10 mouse cellular contexts compared by ENCODE assay signal in the genomic region with DNA sequence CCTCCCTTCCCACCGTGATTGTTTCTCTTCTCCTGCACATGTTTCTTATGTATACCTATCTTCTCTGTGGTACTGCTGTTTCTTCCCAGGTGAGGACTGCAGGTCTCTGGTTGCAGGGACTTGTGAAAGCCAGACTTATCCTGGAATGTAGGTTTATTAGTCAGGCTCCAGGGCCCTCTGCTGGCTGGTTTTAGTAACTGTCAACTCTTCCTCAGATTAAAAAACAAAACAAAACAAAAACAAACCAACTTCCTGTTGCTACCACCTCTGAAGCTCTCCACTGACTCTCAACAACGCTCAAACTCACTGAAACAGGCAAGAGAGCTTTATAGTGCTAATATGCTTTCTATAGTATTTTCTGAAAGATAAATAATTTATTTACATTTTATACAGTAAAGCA.
DNase-seq lines count a peak whose midpoint lies in the region; ATAC-seq lines count a peak whose summit lies in the region.
"Had no signal": no experiment of that assay in that cellular context is flagged by ENCODE, and none has a peak within 500 bp of the region (broad histone marks: within the 10 kb centered on the region; RNA-seq: fewer than 3 reads in every experiment).

No protein-coding gene starts in this region.

- H3K4me3 ChIP-seq in hindbrain, embryonic 11.5 days (ENCODE audit: low read depth, low read length) = no peak overlapping the region
- H3K4me3 ChIP-seq in hindbrain, embryonic 12.5 days = no peak overlapping the region
- no peak overlapping the region for H3K4me3 ChIP-seq in heart, embryonic 10.5 days

- H3K27ac ChIP-seq in hindbrain, embryonic 11.5 days (ENCODE audit: low read depth, low read length) = no peak overlapping the region
- H3K27ac ChIP-seq in hindbrain, embryonic 12.5 days = no peak overlapping the region
- H3K27ac ChIP-seq in heart, embryonic 10.5 days = no peak overlapping the region

- H3K9ac ChIP-seq in hindbrain, embryonic 11.5 days (ENCODE audit: low read depth, low read length) = no peak overlapping the region
- H3K9ac ChIP-seq in hindbrain, embryonic 12.5 days = no peak overlapping the region

- H3K4me2 ChIP-seq in hindbrain, embryonic 11.5 days (replicated peaks; ENCODE audit: low read depth, low read length) = no peak overlapping the region
- H3K4me2 ChIP-seq in hindbrain, embryonic 12.5 days (replicated peaks) = no peak overlapping the region

- no peaks in the 10 kb centered on the region for H3K9me3 ChIP-seq in hindbrain, embryonic 11.5 days (ENCODE audit: control insufficient read depth, low read length)
- no peaks in the 10 kb centered on the region for H3K9me3 ChIP-seq in hindbrain, embryonic 12.5 days (replicated peaks)
- no peaks in the 10 kb centered on the region for H3K9me3 ChIP-seq in heart, embryonic 10.5 days

- DNase-seq in hindbrain, embryonic 11.5 days (ENCODE audit: low spot score) = peak; percentile 38
- DNase-seq in 3134 (ENCODE audit: extremely low read depth, insufficient read length, low spot score) (peak; percentile 22), ES-CJ7 (ENCODE audit: low read depth, low spot score) (peak; percentile 52)
- DNase-seq in kidney, postnatal 14 days = peak; percentile 42
- DNase-seq in frontal cortex, adult 2 months (ENCODE audit: extremely low spot score in 1 of 2, low spot score in 1 of 2) = no peak
- no peak for DNase-seq in heart, embryonic 10.5 days (ENCODE audit: low spot score)
- DNase-seq: gastrocnemius, postnatal 36 days; layer of hippocampus, adult 9-11 months had no signal

- no peaks in the 10 kb centered on the region for H3K36me3 ChIP-seq in hindbrain, embryonic 11.5 days (ENCODE audit: control insufficient read depth, insufficient read depth, low read length)
- 0 out of 2 replicates have a peak, but pooled peaks cover 13% of the 10 kb centered on the region for H3K36me3 ChIP-seq in hindbrain, embryonic 12.5 days
- peaks cover 31% of the 10 kb centered on the region for H3K36me3 ChIP-seq in heart, embryonic 10.5 days

- WGBS in hindbrain, embryonic 11.5 days = 80% methylated on average over 2 of the region's 2 CpGs
- 93% methylated on average over 2 of the region's 2 CpGs for WGBS in hindbrain, embryonic 12.5 days
- 76% methylated on average over 2 of the region's 2 CpGs for WGBS in heart, embryonic 10.5 days

- no peaks in the 10 kb centered on the region for H3K4me1 ChIP-seq in hindbrain, embryonic 11.5 days (replicated peaks; ENCODE audit: control insufficient read depth, insufficient read depth, low read length)
- H3K4me1 ChIP-seq in hindbrain, embryonic 12.5 days = peaks cover 3% of the 10 kb centered on the region
- H3K4me1 ChIP-seq in heart, embryonic 10.5 days = peaks cover 21% of the 10 kb centered on the region

- no peak for ATAC-seq in hindbrain, embryonic 11.5 days (ENCODE audit: low FRiP score)
- no peak for ATAC-seq in hindbrain, embryonic 12.5 days (ENCODE audit: low FRiP score)
- ATAC-seq in inflammation-experienced regulatory T-cells, adult 6 months = no peak

- H3K27me3 ChIP-seq in hindbrain, embryonic 11.5 days (ENCODE audit: control insufficient read depth, insufficient read depth, low read length) = no peaks in the 10 kb centered on the region
- no peaks in the 10 kb centered on the region for H3K27me3 ChIP-seq in hindbrain, embryonic 12.5 days
- no peaks in the 10 kb centered on the region for H3K27me3 ChIP-seq in heart, embryonic 10.5 days (ENCODE audit: insufficient read depth, poor library complexity, severe bottlenecking)

Comparison
In these comparisons a context has a peak if more than half of its experiments do, and no peak if none do; other contexts are left out.
1. DNase-seq: peak in hindbrain, embryonic 11.5 days (single experiment), 3134 (single experiment), ES-CJ7 (single experiment) and kidney, postnatal 14 days (single experiment); none in frontal cortex, adult 2 months (0 of 2) and heart, embryonic 10.5 days (single experiment).